Mouse (Mus musculus) ES-E14 (cell line): Measurements from ENCODE around the gene Mettl16.

Experiments
- CHD2 ChIP-seq: IDR thresholded peaks from 2 replicates; pipeline ENCODE4 v1.6.1; 2014; ENCODE audit warnings: mild to moderate bottlenecking, low read depth, low read length, inconsistent platforms
- HCFC1 ChIP-seq: IDR thresholded peaks from 2 replicates; pipeline ENCODE4 v1.6.1; 2012; ENCODE audit warnings: low read length, inconsistent platforms, borderline replicate concordance; ENCODE audit not compliant: insufficient read depth

GRCm38 (mm10) chr11:74867181-74867580 is 96.6 kb downstream of the Mettl16 start:
- TF ChIP-seq CHD2 (no peak), HCFC1 (no peak)
